In genomic region chr2:104816866-104817439, GRCm38 (mm10) we compare ENCODE assay signal across 8 mouse cellular contexts. TPM values are rescaled to one million over a fixed set of nuclear protein-coding genes. Genes with fewer than 3 reads are reported as not detected.
A peak's percentile ranks its signal among the peaks of the same experiment; 100 is the strongest.
DNase-seq lines count a peak whose midpoint lies in the region; ATAC-seq lines count a peak whose summit lies in the region.

No protein-coding gene starts in this region.

- H3K36me3 ChIP-seq in intestine, embryonic 14.5 days (ENCODE audit: control insufficient read depth, insufficient read depth, low read length) = no peaks in the 10 kb centered on the region

- H3K9me3 ChIP-seq in intestine, embryonic 14.5 days (ENCODE audit: control insufficient read depth, low read length) = no peaks in the 10 kb centered on the region

- intact Hi-C loops in left cerebral cortex, postnatal 10 days (cut with DNase I) = no loop called here

- DNase-seq in adrenal gland, adult 2 months = peak; percentile 95
- DNase-seq in embryo, embryonic 11 days = peak; percentile 96
- DNase-seq in gastrocnemius, postnatal 25 days = peak; percentile 92
- DNase-seq in intestine, embryonic 14.5 days (ENCODE audit: low spot score) = peak; percentile 95
- peak; percentile 82 to 95 for DNase-seq in left cerebral cortex, postnatal 10 days (ENCODE audit: extremely low spot score in 1 of 2, low spot score in 2 of 2)
- peak; percentile 91 to 93 for DNase-seq in right cerebral cortex, postnatal 10 days (ENCODE audit: low spot score in 2 of 2)
- peak; percentile 91 for DNase-seq in urinary bladder, postnatal 14 days (ENCODE audit: low spot score)

- peak overlapping the region; percentile 96 for H3K4me2 ChIP-seq in intestine, embryonic 14.5 days (ENCODE audit: low read length)

- peak overlapping the region; percentile 93 for H3K4me3 ChIP-seq in intestine, embryonic 14.5 days (ENCODE audit: low read depth, low read length)

- ATAC-seq in intestine, embryonic 14.5 days (replicated peaks; ENCODE audit: low FRiP score, low TSS enrichment, low read depth) = peak; percentile 96
- ATAC-seq in megakaryocyte progenitor cell, adult 5-6 weeks (replicated peaks; ENCODE audit: poor library complexity) = peak; percentile 80

- no peaks in the 10 kb centered on the region for H3K27me3 ChIP-seq in intestine, embryonic 14.5 days (replicated peaks; ENCODE audit: control insufficient read depth, insufficient read depth, low read length)

- peak overlapping the region; percentile 96 for H3K9ac ChIP-seq in intestine, embryonic 14.5 days (ENCODE audit: low read length)

- H3K4me1 ChIP-seq in intestine, embryonic 14.5 days (replicated peaks; ENCODE audit: control insufficient read depth, insufficient read depth, low read length) = peaks cover 10% of the 10 kb centered on the region

- peak overlapping the region; percentile 96 for H3K27ac ChIP-seq in intestine, embryonic 14.5 days (ENCODE audit: low read depth)

- under 1% methylated on average over 36 of the region's 51 CpGs for WGBS in intestine, embryonic 14.5 days

RNA-seq across cellular contexts. Expression of gene Qser1, which starts 0.4 kb away (rescaled TPM):
- 10 to 100 TPM; 19.1 to 29.0 TPM for total RNA-seq in adrenal gland, adult 2 months (2021)
- polyA plus RNA-seq in adrenal gland, adult 2 months (2012; rRNA removed) = 3.0 and 3.6 TPM in 2 replicates
- total RNA-seq in gastrocnemius, postnatal 25 days (2021) = 10 to 100 TPM; 45.2 to 46.6 TPM
- polyA plus RNA-seq in intestine, embryonic 14.5 days (2014; fragmentation: Nextera tagmentation; extraction: Ambion mirVana) = 15.8 and 16.5 TPM in 2 replicates
- 10 to 100 TPM; 11.7 to 12.9 TPM for total RNA-seq in left cerebral cortex, postnatal 10 days (2021)
- total RNA-seq in megakaryocyte progenitor cell, adult 5-6 weeks (2015) = 50.9 and 56.0 TPM in 2 replicates
- total RNA-seq in megakaryocyte progenitor cell, adult 5-6 weeks (2017) = 8.7 and 12.7 TPM in 2 replicates

RNA-seq across cellular contexts. Expression of gene Prrg4, which starts 32.7 kb away (rescaled TPM):
- 1 to 10 TPM; 4.1 to 9.6 TPM for total RNA-seq in adrenal gland, adult 2 months (2021)
- polyA plus RNA-seq in adrenal gland, adult 2 months (2012; rRNA removed) = 1.1 and 1.3 TPM in 2 replicates
- under 1 TPM; 0.27 to 0.36 TPM for total RNA-seq in gastrocnemius, postnatal 25 days (2021)
- polyA plus RNA-seq in intestine, embryonic 14.5 days (2014; fragmentation: Nextera tagmentation; extraction: Ambion mirVana) = 1.3 and 2.7 TPM in 2 replicates
- total RNA-seq in left cerebral cortex, postnatal 10 days (2021) = under 1 TPM; 0.30 to 0.41 TPM
- total RNA-seq in megakaryocyte progenitor cell, adult 5-6 weeks (2015) = 1.1 and 1.4 TPM in 2 replicates
- total RNA-seq in megakaryocyte progenitor cell, adult 5-6 weeks (2017) = 4.1 and 4.8 TPM in 2 replicates

RNA-seq across cellular contexts. Expression of gene Ccdc73, which starts 50.7 kb away (rescaled TPM):
- 1 to 10 TPM; 5.3 to 6.9 TPM for total RNA-seq in adrenal gland, adult 2 months (2021)
- 0.49 and 1.2 TPM in 2 replicates for polyA plus RNA-seq in adrenal gland, adult 2 months (2012; rRNA removed)
- 1 to 10 TPM; 2.7 to 3.8 TPM for total RNA-seq in gastrocnemius, postnatal 25 days (2021)
- polyA plus RNA-seq in intestine, embryonic 14.5 days (2014; fragmentation: Nextera tagmentation; extraction: Ambion mirVana) = 7.2 and 10.2 TPM in 2 replicates
- total RNA-seq in left cerebral cortex, postnatal 10 days (2021) = 1 to 10 TPM; 1.4 to 2.5 TPM
- 2.2 and 10.1 TPM in 2 replicates for total RNA-seq in megakaryocyte progenitor cell, adult 5-6 weeks (2015)
- total RNA-seq in megakaryocyte progenitor cell, adult 5-6 weeks (2017) = 0.03 and 5.2 TPM in 2 replicates

Comparison
In these comparisons a context has a peak if more than half of its experiments do, and no peak if none do; other contexts are left out.
1. Peak in every context shown above with its lines: DNase-seq, ATAC-seq, H3K4me3 ChIP-seq and H3K27ac ChIP-seq.